Mouse (Mus musculus) megakaryocyte, embryonic 14.5 days (primary cell): Measurements from ENCODE around the gene Riok2.

Experiments used
- FLI1 ChIP-seq: IDR thresholded peaks from 2 replicates; pipeline ENCODE4 v1.6.1; 2012; ENCODE audit warnings: low read length, inconsistent platforms, mixed read lengths
- GATA1 ChIP-seq: IDR thresholded peaks from 3 replicates; pipeline ENCODE4 v1.6.1; 2012; ENCODE audit warnings: mixed read lengths, low read length, inconsistent platforms, borderline replicate concordance

DNA sequence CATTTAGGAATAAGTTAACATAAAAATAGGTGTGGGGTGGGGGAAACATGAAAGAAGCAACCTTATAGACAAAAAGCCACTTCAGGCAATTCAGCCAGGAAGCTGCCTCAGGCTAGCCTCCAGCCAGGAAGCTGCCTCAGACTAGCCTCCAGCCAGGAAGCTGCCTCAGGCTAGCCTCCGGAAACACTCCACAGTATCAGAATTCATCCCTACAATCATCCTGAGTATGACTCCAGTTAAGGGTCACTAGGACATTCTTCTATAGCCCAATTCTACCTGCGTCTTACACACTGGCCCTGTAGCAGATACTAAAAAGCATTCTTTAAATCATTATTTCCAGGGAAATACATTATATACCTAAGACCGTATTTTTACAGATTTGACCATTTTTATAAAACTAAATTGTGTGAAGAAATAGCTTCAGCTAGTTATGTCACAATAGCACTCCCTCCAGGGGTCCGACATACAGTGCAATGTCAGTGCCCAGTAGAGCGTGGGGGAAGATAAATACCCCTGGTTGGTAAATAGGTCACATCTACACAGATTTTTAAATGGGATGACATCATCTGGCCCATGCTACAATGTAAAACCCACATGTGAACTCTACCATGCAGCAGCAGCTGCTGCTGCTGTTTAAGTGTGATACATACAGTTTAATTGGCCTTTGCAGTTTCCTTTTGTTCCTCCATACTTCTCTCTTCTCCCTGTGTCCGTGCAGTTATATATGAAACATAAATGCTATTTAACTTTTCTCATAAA is 34.8 kb downstream of the Riok2 start:
- no peak for TF ChIP-seq FLI1
- no peak for TF ChIP-seq GATA1
